Mouse (Mus musculus): ENCODE data around the gene Ccnl2. TPM values are rescaled to one million over a fixed set of nuclear protein-coding genes. Genes with fewer than 3 reads are reported as not detected.

Ccnl2 gene
- total and polyA plus RNA-seq, 3 experiments = 46.1 to 103 (median 48.6) TPM

GRCm38 (mm10) chr4:155773335-155774078 lies 38.8 kb upstream of the Ccnl2 start:
- Histone ChIP-seq H3K4me1 (ENCODE audit: control insufficient read depth in 1 of 2, insufficient read depth in 2 of 2, low read length in 2 of 2) (peaks cover 6 to 31% of the 10 kb centered on the region in 2 experiments), H3K27ac (ENCODE audit: control insufficient read depth, low read depth, low read length) (no peak overlapping the region), H3K9ac (ENCODE audit: control insufficient read depth, low read depth, low read length, poor library complexity, severe bottlenecking) (no peak overlapping the region), H3K4me3 (ENCODE audit: control insufficient read depth in 1 of 2, insufficient read depth in 1 of 2, low read depth in 2 of 2, low read length in 2 of 2) (no peak overlapping the region), H3K9me3 (replicated peaks; ENCODE audit: insufficient read depth, low read length) (no peaks in the 10 kb centered on the region), H3K79me2 (ENCODE audit: control insufficient read depth, insufficient read depth, low read length, poor library complexity) (peaks cover 3% of the 10 kb centered on the region; the same call in 1 of the 2 replicates), H3K27me3 (ENCODE audit: control insufficient read depth in 1 of 2, insufficient read depth in 2 of 2, low read length in 2 of 2) (no peaks in the 10 kb centered on the region), H3K36me3 (ENCODE audit: control insufficient read depth in 1 of 2, insufficient read depth in 2 of 2, low read length in 2 of 2) (peaks cover 0 to 8% of the 10 kb centered on the region in 2 experiments; a peak in 2 of 4 replicates)
- TF ChIP-seq SIN3A (IDR thresholded peaks at IDR 0.05; ENCODE audit: low read length) = no peak
- TF ChIP-seq MXI1 (IDR thresholded peaks at IDR 0.05; ENCODE audit: low read depth, low read length) = no peak
- DNase-seq (ENCODE audit: low read depth, low spot score) = no peak

DNA sequence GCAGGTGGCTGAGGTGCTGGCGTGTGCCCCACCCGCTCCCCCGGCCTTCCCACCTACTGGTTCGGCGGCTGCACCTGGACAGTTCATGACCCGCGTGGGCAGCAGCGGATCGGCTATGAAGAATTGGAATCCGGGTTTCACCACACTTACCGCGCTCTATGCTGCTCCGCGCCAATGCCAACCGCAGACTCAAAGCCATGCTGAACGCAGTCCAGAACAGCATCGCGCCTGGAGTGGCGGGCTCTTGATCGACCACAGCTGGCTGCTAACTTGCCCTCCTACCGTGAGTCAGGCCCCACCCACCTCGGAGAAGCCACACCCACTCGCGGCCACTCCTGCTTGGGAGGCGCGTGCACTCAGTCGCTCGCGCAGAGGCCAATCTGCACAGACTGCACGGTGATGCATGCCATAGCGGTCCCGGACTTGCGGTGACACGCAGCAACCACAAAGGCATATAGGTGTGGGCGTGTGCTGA lies 38.0 kb upstream of the Ccnl2 start, which contains the start of gene Vwa1:
Gene Vwa1, minus strand, starts transcription at position 419 of the 475 bp plus-strand sequence.
- H3K36me3 ChIP-seq (ENCODE audit: control insufficient read depth in 1 of 2, insufficient read depth in 2 of 2, low read length in 2 of 2) = peaks cover 0 to 8% of the 10 kb centered on the region in 2 experiments; a peak in 2 of 4 replicates
- peak within 1 kb of the TSS; percentile 4 to 38; a peak in 2 of 4 replicates for H3K4me3 ChIP-seq (ENCODE audit: control insufficient read depth in 1 of 2, insufficient read depth in 1 of 2, low read depth in 2 of 2, low read length in 2 of 2)
- TF ChIP-seq MAX (IDR thresholded peaks at IDR 0.05; ENCODE audit: low read length) (peak; percentile 57; the same call in 1 of the 2 replicates), SIN3A (IDR thresholded peaks at IDR 0.05; ENCODE audit: low read length) (peak; percentile 38; the same call in 1 of the 2 replicates), NRF1 (IDR thresholded peaks at IDR 0.05; ENCODE audit: insufficient read depth, low read depth, low read length, poor library complexity, severe bottlenecking) (peak; percentile 19; the same call in 1 of the 2 replicates), MXI1 (IDR thresholded peaks at IDR 0.05; ENCODE audit: low read depth, low read length) (no peak)
- no peaks in the 10 kb centered on the region for H3K27me3 ChIP-seq (ENCODE audit: control insufficient read depth in 1 of 2, insufficient read depth in 2 of 2, low read length in 2 of 2)
- peak; percentile 83 for DNase-seq (ENCODE audit: low read depth, low spot score)
- no peak within 1 kb of the TSS for H3K27ac ChIP-seq (ENCODE audit: control insufficient read depth, low read depth, low read length)
- H3K79me2 ChIP-seq (ENCODE audit: control insufficient read depth, insufficient read depth, low read length, poor library complexity) = peaks cover 3% of the 10 kb centered on the region; the same call in 1 of the 2 replicates
- H3K9me3 ChIP-seq (replicated peaks; ENCODE audit: insufficient read depth, low read length) = no peaks in the 10 kb centered on the region
- H3K4me1 ChIP-seq (ENCODE audit: control insufficient read depth in 1 of 2, insufficient read depth in 2 of 2, low read length in 2 of 2) = peaks cover 6 to 30% of the 10 kb centered on the region in 2 experiments
- peak within 1 kb of the TSS; percentile 24; the same call in 1 of the 2 replicates for H3K9ac ChIP-seq (ENCODE audit: control insufficient read depth, low read depth, low read length, poor library complexity, severe bottlenecking)

GRCm38 (mm10) chr4:155774971-155775740 lies 37.1 kb upstream of the Ccnl2 start:
- no peak overlapping the region for H3K9ac ChIP-seq (ENCODE audit: control insufficient read depth, low read depth, low read length, poor library complexity, severe bottlenecking)
- H3K36me3 ChIP-seq (ENCODE audit: control insufficient read depth in 1 of 2, insufficient read depth in 2 of 2, low read length in 2 of 2) = peaks cover 0 to 8% of the 10 kb centered on the region in 2 experiments; a peak in 2 of 4 replicates
- H3K4me1 ChIP-seq (ENCODE audit: control insufficient read depth in 1 of 2, insufficient read depth in 2 of 2, low read length in 2 of 2) = peaks cover 6 to 26% of the 10 kb centered on the region in 2 experiments
- H3K4me3 ChIP-seq (ENCODE audit: control insufficient read depth in 1 of 2, insufficient read depth in 1 of 2, low read depth in 2 of 2, low read length in 2 of 2) = no peak overlapping the region
- peak; percentile 59 for DNase-seq (ENCODE audit: low read depth, low spot score)
- no peak overlapping the region for H3K27ac ChIP-seq (ENCODE audit: control insufficient read depth, low read depth, low read length)
- H3K79me2 ChIP-seq (ENCODE audit: control insufficient read depth, insufficient read depth, low read length, poor library complexity) = no peaks in the 10 kb centered on the region
- H3K27me3 ChIP-seq (ENCODE audit: control insufficient read depth in 1 of 2, insufficient read depth in 2 of 2, low read length in 2 of 2) = no peaks in the 10 kb centered on the region
- H3K9me3 ChIP-seq (replicated peaks; ENCODE audit: insufficient read depth, low read length) = no peaks in the 10 kb centered on the region
- TF ChIP-seq ZMIZ1 (IDR thresholded peaks at IDR 0.05; ENCODE audit: low read depth, low read length) = no peak
- no peak for TF ChIP-seq GATA1 (IDR thresholded peaks at IDR 0.05; ENCODE audit: low read depth, low read length)
- TF ChIP-seq TAL1 (IDR thresholded peaks at IDR 0.05; ENCODE audit: low read length) = no peak
- TF ChIP-seq ETS1 (IDR thresholded peaks at IDR 0.05; ENCODE audit: low read depth, low read length) = no peak

Measured in MEL (cell line).